Mouse (Mus musculus) heart, adult 9 months (tissue): Measurements from ENCODE around the gene Plekhn1.
A peak's percentile ranks its signal among the peaks of the same experiment; 100 is the strongest.

Experiments used
- DNase-seq, 2 experiments: peaks; one replicate each; pipeline ENCODE4 v3.0.0; 2022; ENCODE audit warnings: low spot score in 2 of 2

Plekhn1 gene

DNA sequence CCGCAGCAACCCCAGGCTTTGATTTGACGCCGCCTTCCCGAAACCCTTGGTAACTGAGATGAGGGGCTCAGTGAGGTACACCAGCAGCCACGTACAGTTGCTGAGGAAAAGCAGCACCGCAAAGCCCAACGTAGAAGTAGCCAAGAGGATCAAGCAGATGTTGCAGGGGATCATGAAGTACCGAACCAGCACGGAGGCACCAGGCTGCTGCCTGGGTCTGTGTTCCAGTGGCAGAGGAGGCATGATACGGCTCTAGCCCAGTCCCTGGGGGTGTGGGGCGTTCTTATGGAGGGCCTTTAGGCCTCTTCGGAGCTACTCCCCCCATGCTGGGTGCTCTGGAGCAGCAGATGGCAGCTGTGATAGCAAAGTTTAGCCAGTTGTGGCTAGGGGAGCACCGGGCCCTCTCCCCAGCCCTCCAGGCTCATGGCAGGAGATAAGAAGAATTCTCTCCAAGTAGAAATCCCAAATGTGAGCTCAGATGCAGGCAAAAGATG, 49.2 kb downstream of the Plekhn1 start:
- DNase-seq, result no peak

DNA sequence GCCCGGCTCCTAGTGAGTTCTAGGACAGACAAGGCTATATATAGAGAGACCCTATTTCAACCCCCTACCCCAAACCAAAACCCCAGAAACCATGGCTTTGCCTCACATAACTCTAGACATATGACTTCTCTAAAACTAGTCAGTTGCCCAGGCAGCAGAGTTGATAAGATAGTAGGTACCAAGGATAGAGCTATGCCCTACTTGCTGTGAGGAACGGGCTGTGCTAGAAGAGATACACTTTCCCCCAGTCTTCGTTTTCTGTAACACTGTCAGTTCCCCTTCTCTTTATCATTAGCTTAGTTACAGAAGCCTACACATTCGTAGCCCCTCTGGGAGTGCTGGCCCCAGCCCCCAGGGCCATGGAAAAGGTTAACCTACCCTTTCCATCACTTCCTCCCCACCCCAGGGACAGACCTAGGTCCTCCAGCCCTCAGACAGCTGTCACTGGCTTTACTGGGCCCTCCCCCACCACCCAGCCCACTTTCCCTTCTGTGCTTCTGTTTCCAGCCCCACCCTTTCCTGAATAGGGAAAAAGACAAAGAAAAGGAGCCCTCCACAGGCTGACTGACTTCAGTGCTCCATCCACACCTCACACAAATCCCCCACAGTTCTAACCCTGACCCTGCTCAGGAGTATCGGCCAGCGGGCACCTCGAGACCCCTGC, 50.2 kb downstream of the Plekhn1 start:
- no peak for DNase-seq

DNA sequence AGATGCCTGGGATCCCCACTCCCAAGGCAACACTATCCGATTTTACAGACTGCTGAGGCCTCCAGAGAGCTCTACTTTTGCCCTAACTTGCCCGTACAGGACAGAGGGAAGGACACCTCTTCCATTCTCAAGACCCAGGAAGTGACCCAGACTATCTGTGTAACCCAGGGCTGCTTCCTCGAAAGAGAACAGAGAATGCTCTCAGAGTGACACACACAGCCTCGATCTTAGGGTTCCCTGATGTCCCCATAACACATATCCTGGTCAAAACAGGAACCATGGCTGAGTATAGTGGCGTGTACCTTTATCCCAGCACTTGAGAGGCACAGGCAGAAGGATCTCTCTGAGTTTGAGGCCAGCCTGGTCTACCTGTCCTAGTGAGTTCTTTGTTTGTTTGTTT, 50.9 kb downstream of the Plekhn1 start:
- DNase-seq, result no peak

DNA sequence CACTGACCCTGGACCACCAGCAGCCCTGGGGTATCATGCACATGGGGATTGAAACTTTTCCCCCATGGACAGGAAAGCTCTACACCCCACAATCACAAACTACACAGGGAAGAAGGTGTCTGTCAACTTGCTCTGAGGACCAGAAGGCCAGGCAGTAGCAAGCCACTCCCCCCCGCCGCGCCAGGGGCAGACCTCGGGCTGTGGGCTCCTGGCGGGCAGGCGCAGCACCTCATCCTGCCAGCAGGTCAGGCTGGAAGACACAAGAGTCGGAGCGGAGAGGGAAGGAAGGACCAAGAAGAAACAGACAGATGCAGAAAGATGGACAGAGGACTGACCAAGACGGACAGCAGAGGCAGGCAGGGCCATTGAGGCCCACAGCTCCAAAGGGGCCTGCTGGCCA, 57.0 kb downstream of the Plekhn1 start:
- DNase-seq, result no peak

DNA sequence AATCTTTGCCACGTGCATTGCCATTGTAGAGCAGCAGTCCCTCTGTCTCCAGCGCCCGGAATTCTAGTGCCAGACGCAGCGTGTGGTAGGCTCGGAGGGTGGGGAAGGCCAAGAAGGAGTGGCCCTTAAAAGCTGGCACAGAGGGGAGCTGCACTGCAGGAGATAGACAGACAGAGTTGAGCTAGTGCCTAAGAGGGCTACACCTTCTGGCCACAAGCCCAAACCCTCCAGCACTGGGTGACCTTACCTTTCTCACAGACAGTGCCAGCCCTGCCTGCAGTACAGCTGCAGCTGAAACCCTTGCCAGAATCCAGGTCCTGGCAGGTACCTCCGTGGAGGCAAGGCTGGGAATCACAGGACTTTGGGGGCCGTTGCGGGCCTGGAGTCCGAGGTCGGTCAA, 62.8 kb downstream of the Plekhn1 start:
- DNase-seq, result peak; percentile 77 to 78
